Mouse (Mus musculus): ENCODE measurements at regions not wholly inside any gene's neighbourhood (a gene's known extent, or its start where the extent isn't known, plus 50 kb on each side); places are given as distances from the start of the nearest gene placed in this dataset.

DNA sequence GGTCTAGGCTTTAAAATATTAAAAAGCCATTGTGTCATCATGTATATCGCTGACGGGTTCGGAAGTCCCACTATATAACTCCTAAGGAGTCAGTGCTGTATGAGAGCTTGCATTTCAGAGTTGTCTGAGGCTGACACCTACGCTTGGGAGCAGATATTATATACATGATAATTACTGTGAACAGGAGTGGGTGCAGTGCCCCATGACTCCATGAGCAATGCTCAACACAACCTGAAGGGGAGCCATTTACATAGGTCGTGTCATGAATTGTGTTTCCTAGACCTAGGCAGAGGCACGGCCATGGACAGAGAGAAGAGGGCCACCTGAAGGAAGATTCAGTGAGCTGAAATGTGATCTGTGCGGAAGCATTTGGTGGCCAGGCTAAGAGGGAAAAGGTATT is 189.4 kb downstream of the Kcnrg start:
- Histone ChIP-seq H3K9ac (ENCODE audit: low read length) (no peak overlapping the region), H3K4me2 (ENCODE audit: low read depth, severe bottlenecking) (no peak overlapping the region), H3K9me3 (ENCODE audit: control insufficient read depth, low read length) (no peaks in the 10 kb centered on the region), H3K27me3 (ENCODE audit: control insufficient read depth, insufficient read depth, low read length) (no peaks in the 10 kb centered on the region), H3K36me3 (ENCODE audit: control insufficient read depth, insufficient read depth, low read length) (no peaks in the 10 kb centered on the region), H3K4me1 (ENCODE audit: control insufficient read depth, insufficient read depth, low read length) (no peaks in the 10 kb centered on the region), H3K4me3 (ENCODE audit: low read depth, low read length) (no peak overlapping the region), H3K27ac (replicated peaks; ENCODE audit: low read depth, low read length) (no peak overlapping the region)
- DNase-seq (ENCODE audit: low spot score) (no peak), ATAC-seq (ENCODE audit: insufficient number of reproducible peaks, low FRiP score, low TSS enrichment, low read depth) (no peak)
- 93% methylated on average over 7 of the region's 7 CpGs for WGBS

DNA sequence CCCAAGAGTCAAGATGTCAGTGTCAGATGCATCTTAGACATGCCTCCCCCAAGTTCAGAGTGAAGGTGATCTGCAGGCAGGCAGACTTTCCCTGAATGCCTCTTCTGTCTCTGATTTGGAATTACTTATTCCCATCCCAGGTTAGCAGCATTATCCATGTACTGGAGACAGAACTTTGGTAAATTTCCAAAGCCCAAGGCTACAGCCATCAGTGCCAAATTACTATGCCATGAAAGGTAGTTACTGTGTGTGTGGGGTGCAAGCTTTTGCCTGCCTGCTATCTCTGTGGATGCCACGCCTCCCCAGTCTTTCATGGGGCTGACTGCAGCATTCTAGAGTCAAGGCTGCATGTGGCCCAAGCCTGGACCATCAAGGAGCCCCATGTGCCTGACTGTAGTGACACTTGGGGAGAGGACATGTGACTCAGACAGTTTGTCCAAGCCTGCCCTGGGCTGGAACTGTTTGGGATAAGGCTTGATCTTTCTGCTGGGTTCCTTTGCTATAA is 196.2 kb downstream of the Kcnrg start:
- Histone ChIP-seq H3K9me3 (ENCODE audit: control insufficient read depth, low read length) (no peaks in the 10 kb centered on the region), H3K27ac (replicated peaks; ENCODE audit: low read depth, low read length) (no peak overlapping the region), H3K9ac (ENCODE audit: low read length) (no peak overlapping the region), H3K4me3 (ENCODE audit: low read depth, low read length) (no peak overlapping the region), H3K4me2 (ENCODE audit: low read depth, severe bottlenecking) (no peak overlapping the region), H3K36me3 (ENCODE audit: control insufficient read depth, insufficient read depth, low read length) (no peaks in the 10 kb centered on the region), H3K4me1 (ENCODE audit: control insufficient read depth, insufficient read depth, low read length) (no peaks in the 10 kb centered on the region; the same call in 1 of the 2 replicates), H3K27me3 (ENCODE audit: control insufficient read depth, insufficient read depth, low read length) (no peaks in the 10 kb centered on the region)
- no peak for ATAC-seq (ENCODE audit: insufficient number of reproducible peaks, low FRiP score, low TSS enrichment, low read depth)
- no peak for DNase-seq (ENCODE audit: low spot score)
- WGBS: 64% methylated on average over 1 of the region's 1 CpGs

- Histone ChIP-seq H3K4me3 (ENCODE audit: low read depth, low read length) (no peak overlapping the region), H3K27me3 (ENCODE audit: control insufficient read depth, insufficient read depth, low read length) (no peaks in the 10 kb centered on the region), H3K27ac (replicated peaks; ENCODE audit: low read depth, low read length) (no peak overlapping the region), H3K9me3 (ENCODE audit: control insufficient read depth, low read length) (no peaks in the 10 kb centered on the region), H3K4me2 (ENCODE audit: low read depth, severe bottlenecking) (no peak overlapping the region), H3K4me1 (ENCODE audit: control insufficient read depth, insufficient read depth, low read length) (peaks cover 4% of the 10 kb centered on the region; the same call in 1 of the 2 replicates), H3K9ac (ENCODE audit: low read length) (no peak overlapping the region), H3K36me3 (ENCODE audit: control insufficient read depth, insufficient read depth, low read length) (no peaks in the 10 kb centered on the region)
- ATAC-seq (ENCODE audit: insufficient number of reproducible peaks, low FRiP score, low TSS enrichment, low read depth): no peak
- WGBS: 90% methylated on average over 2 of the region's 2 CpGs
- no peak for DNase-seq (ENCODE audit: low spot score)
Measured at GRCm38 (mm10) chr14:61805433-61805832, 198.2 kb downstream of the Kcnrg start.

DNA sequence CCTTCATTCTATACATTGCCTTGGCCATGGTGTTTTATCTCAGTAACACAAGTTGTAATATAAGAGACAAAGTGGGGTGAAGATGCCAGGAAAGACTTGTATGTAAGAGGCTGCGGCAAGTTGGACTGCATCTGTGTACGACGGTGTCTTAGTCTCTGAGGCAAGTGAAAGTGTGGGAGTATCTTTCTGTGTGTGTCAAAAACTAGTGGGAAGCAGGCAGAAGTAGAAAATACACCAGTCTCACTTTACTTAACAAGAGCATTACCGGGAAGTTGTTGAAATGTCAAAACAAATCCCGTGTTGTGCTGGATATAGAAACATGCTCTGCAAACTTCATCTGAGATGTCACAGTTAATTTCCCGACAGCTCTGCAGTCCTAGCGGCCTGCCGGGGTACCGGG is 200.9 kb downstream of the Kcnrg start:
- WGBS: 82% methylated on average over 9 of the region's 9 CpGs
- Histone ChIP-seq H3K4me3 (ENCODE audit: low read depth, low read length) (no peak overlapping the region), H3K27ac (replicated peaks; ENCODE audit: low read depth, low read length) (no peak overlapping the region)

GRCm38 (mm10) chr14:61809716-61810437 is 202.6 kb downstream of the Kcnrg start:
- no peaks in the 10 kb centered on the region for H3K36me3 ChIP-seq (ENCODE audit: control insufficient read depth, insufficient read depth, low read length)
- no peak overlapping the region for H3K27ac ChIP-seq (replicated peaks; ENCODE audit: low read depth, low read length)
- no peaks in the 10 kb centered on the region for H3K27me3 ChIP-seq (ENCODE audit: control insufficient read depth, insufficient read depth, low read length)
- no peak overlapping the region for H3K4me2 ChIP-seq (ENCODE audit: low read depth, severe bottlenecking)
- H3K9ac ChIP-seq (ENCODE audit: low read length): no peak overlapping the region
- H3K4me3 ChIP-seq (ENCODE audit: low read depth, low read length): no peak overlapping the region
- WGBS: 77% methylated on average over 10 of the region's 10 CpGs
- H3K9me3 ChIP-seq (ENCODE audit: control insufficient read depth, low read length): no peaks in the 10 kb centered on the region
- H3K4me1 ChIP-seq (ENCODE audit: control insufficient read depth, insufficient read depth, low read length): peaks cover 8% of the 10 kb centered on the region
- ATAC-seq (ENCODE audit: insufficient number of reproducible peaks, low FRiP score, low TSS enrichment, low read depth) (no peak), DNase-seq (ENCODE audit: low spot score) (no peak)

More for the DNA sequence above, 200.9 kb downstream of the Kcnrg start:
- peaks cover 8% of the 10 kb centered on the region for H3K4me1 ChIP-seq (ENCODE audit: control insufficient read depth, insufficient read depth, low read length)
- H3K9ac ChIP-seq (ENCODE audit: low read length): no peak overlapping the region
- H3K4me2 ChIP-seq (ENCODE audit: low read depth, severe bottlenecking): no peak overlapping the region
- H3K27me3 ChIP-seq (ENCODE audit: control insufficient read depth, insufficient read depth, low read length): no peaks in the 10 kb centered on the region
- H3K9me3 ChIP-seq (ENCODE audit: control insufficient read depth, low read length): no peaks in the 10 kb centered on the region
- ATAC-seq (ENCODE audit: insufficient number of reproducible peaks, low FRiP score, low TSS enrichment, low read depth): no peak
- H3K36me3 ChIP-seq (ENCODE audit: control insufficient read depth, insufficient read depth, low read length): no peaks in the 10 kb centered on the region
- no peak for DNase-seq (ENCODE audit: low spot score)

- Histone ChIP-seq H3K4me1 (ENCODE audit: control insufficient read depth, insufficient read depth, low read length) (peaks cover 8% of the 10 kb centered on the region), H3K9me3 (ENCODE audit: control insufficient read depth, low read length) (no peaks in the 10 kb centered on the region), H3K27me3 (ENCODE audit: control insufficient read depth, insufficient read depth, low read length) (no peaks in the 10 kb centered on the region), H3K4me3 (ENCODE audit: low read depth, low read length) (no peak overlapping the region), H3K4me2 (ENCODE audit: low read depth, severe bottlenecking) (no peak overlapping the region), H3K9ac (ENCODE audit: low read length) (no peak overlapping the region), H3K36me3 (ENCODE audit: control insufficient read depth, insufficient read depth, low read length) (no peaks in the 10 kb centered on the region), H3K27ac (replicated peaks; ENCODE audit: low read depth, low read length) (no peak overlapping the region)
- DNase-seq (ENCODE audit: low spot score): no peak
- WGBS: 74% methylated on average over 5 of the region's 5 CpGs
- ATAC-seq (ENCODE audit: insufficient number of reproducible peaks, low FRiP score, low TSS enrichment, low read depth): no peak
Measured at GRCm38 (mm10) chr14:61810836-61811235, 203.6 kb downstream of the Kcnrg start.

- no peaks in the 10 kb centered on the region for H3K9me3 ChIP-seq (ENCODE audit: control insufficient read depth, low read length)
- ATAC-seq (ENCODE audit: insufficient number of reproducible peaks, low FRiP score, low TSS enrichment, low read depth): no peak
- H3K36me3 ChIP-seq (ENCODE audit: control insufficient read depth, insufficient read depth, low read length): no peaks in the 10 kb centered on the region
- DNase-seq (ENCODE audit: low spot score): no peak
- no peak overlapping the region for H3K27ac ChIP-seq (replicated peaks; ENCODE audit: low read depth, low read length)
- H3K9ac ChIP-seq (ENCODE audit: low read length): no peak overlapping the region
- no peaks in the 10 kb centered on the region for H3K27me3 ChIP-seq (ENCODE audit: control insufficient read depth, insufficient read depth, low read length)
- H3K4me2 ChIP-seq (ENCODE audit: low read depth, severe bottlenecking): no peak overlapping the region
- H3K4me1 ChIP-seq (ENCODE audit: control insufficient read depth, insufficient read depth, low read length): no peaks in the 10 kb centered on the region
- H3K4me3 ChIP-seq (ENCODE audit: low read depth, low read length): no peak overlapping the region
- WGBS: 64% methylated on average over 11 of the region's 11 CpGs
Measured at GRCm38 (mm10) chr14:61817711-61818110, 210.5 kb downstream of the Kcnrg start.

DNA sequence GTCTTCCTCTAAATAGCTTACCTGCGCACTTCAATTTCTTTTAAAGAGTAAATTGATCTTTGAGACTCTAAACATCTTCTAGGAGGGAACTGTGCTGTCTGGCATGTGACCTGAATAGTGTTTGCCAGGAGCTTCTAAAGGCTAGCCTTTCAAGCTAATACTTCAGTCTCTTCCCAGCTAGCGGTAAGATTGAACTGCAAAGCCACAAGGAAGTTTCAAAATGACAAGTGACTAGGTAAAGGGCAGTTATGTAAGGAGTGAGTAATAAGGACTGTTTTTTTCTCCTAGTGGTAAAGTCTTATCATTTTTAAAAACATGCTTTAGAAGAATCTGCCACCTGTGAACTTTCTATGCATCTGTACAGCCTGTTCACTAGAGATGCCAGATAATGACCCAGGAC is 211.1 kb downstream of the Kcnrg start:
- no peaks in the 10 kb centered on the region for H3K36me3 ChIP-seq (ENCODE audit: control insufficient read depth, insufficient read depth, low read length)
- no peak overlapping the region for H3K4me3 ChIP-seq (ENCODE audit: low read depth, low read length)
- DNase-seq (ENCODE audit: low spot score) (no peak), ATAC-seq (ENCODE audit: insufficient number of reproducible peaks, low FRiP score, low TSS enrichment, low read depth) (no peak)
- H3K27me3 ChIP-seq (ENCODE audit: control insufficient read depth, insufficient read depth, low read length): no peaks in the 10 kb centered on the region
- H3K4me2 ChIP-seq (ENCODE audit: low read depth, severe bottlenecking): no peak overlapping the region
- H3K27ac ChIP-seq (replicated peaks; ENCODE audit: low read depth, low read length): no peak overlapping the region
- H3K9me3 ChIP-seq (ENCODE audit: control insufficient read depth, low read length): no peaks in the 10 kb centered on the region
- H3K4me1 ChIP-seq (ENCODE audit: control insufficient read depth, insufficient read depth, low read length): no peaks in the 10 kb centered on the region
- WGBS: 91% methylated on average over 2 of the region's 2 CpGs
- no peak overlapping the region for H3K9ac ChIP-seq (ENCODE audit: low read length)

- Histone ChIP-seq H3K4me1 (ENCODE audit: control insufficient read depth, insufficient read depth, low read length) (no peaks in the 10 kb centered on the region), H3K27ac (replicated peaks; ENCODE audit: low read depth, low read length) (no peak overlapping the region), H3K9me3 (ENCODE audit: control insufficient read depth, low read length) (no peaks in the 10 kb centered on the region), H3K9ac (ENCODE audit: low read length) (no peak overlapping the region), H3K36me3 (ENCODE audit: control insufficient read depth, insufficient read depth, low read length) (no peaks in the 10 kb centered on the region), H3K4me3 (ENCODE audit: low read depth, low read length) (no peak overlapping the region), H3K27me3 (ENCODE audit: control insufficient read depth, insufficient read depth, low read length) (no peaks in the 10 kb centered on the region), H3K4me2 (ENCODE audit: low read depth, severe bottlenecking) (no peak overlapping the region)
- WGBS: 84% methylated on average over 2 of the region's 2 CpGs
- ATAC-seq (ENCODE audit: insufficient number of reproducible peaks, low FRiP score, low TSS enrichment, low read depth): no peak
- no peak for DNase-seq (ENCODE audit: low spot score)
Measured at GRCm38 (mm10) chr14:61819251-61819650, 212.0 kb downstream of the Kcnrg start.

Measured in limb, embryonic 11.5 days (tissue).